Mouse (Mus musculus) forebrain, embryonic 16.5 days (tissue): ENCODE results near the gene Tmod2. TPM values are rescaled to one million over a fixed set of nuclear protein-coding genes. Genes with fewer than 3 reads are reported as not detected.
A peak's percentile ranks its signal among the peaks of the same experiment; 100 is the strongest.
"Not testable (repeated sequence)": the region's sequence is repeated elsewhere in the genome, so short reads cannot be mapped to it uniquely, and the experiment has no call there.

Experiments
- ATAC-seq: fragments of 200-750 bp; cut with Nextera tagmentation; 2 replicates; pipeline ENCODE4 v1.8.0; 2017; ENCODE audit warnings: mild to moderate bottlenecking, moderate library complexity
- H3K27ac ChIP-seq: fragments of 300-500 bp; sonication (generic); 2 replicates; pipeline ENCODE4 v1.5.1; 2014; ENCODE audit warnings: low read length, control low read depth
- H3K27me3 ChIP-seq: fragments of 300-500 bp; sonication (generic); replicated peaks from 2 replicates; pipeline ENCODE4 v1.6.1; 2014; ENCODE audit warnings: low read length; ENCODE audit not compliant: control insufficient read depth, insufficient read depth
- H3K36me3 ChIP-seq: fragments of 300-500 bp; sonication (generic); 2 replicates; pipeline ENCODE4 v1.6.1; 2014; ENCODE audit not compliant: control insufficient read depth, insufficient read depth
- H3K4me1 ChIP-seq: fragments of 300-500 bp; sonication (generic); replicated peaks from 2 replicates; pipeline ENCODE4 v1.6.1; 2014; ENCODE audit warnings: low read length; ENCODE audit not compliant: control insufficient read depth, insufficient read depth
- H3K4me2 ChIP-seq: fragments of 300-500 bp; sonication (generic); 2 replicates; pipeline ENCODE4 v1.6.1; 2014; ENCODE audit warnings: mild to moderate bottlenecking, low read length, control low read depth
- H3K4me3 ChIP-seq: fragments of 300-500 bp; sonication (generic); replicated peaks from 2 replicates; pipeline ENCODE4 v1.5.1; 2014; ENCODE audit warnings: mild to moderate bottlenecking, low read length, control low read depth
- H3K9ac ChIP-seq: fragments of 300-500 bp; sonication (generic); replicated peaks from 2 replicates; pipeline ENCODE4 v1.6.1; 2014; ENCODE audit warnings: low read depth, low read length, control low read depth
- H3K9me3 ChIP-seq: fragments of 300-500 bp; sonication (generic); 2 replicates; pipeline ENCODE4 v1.6.1; 2016; ENCODE audit warnings: low read length; ENCODE audit not compliant: control insufficient read depth
- WGBS: fragments of 180-500 bp; shearing (Covaris S2); extraction: QIAGEN DNeasy Blood & Tissue Kit; methylation state at CpG from one replicate; pipeline ENCODE4 v1.1.7; 2014; 5-methylcytosine and 5-hydroxymethylcytosine counted together
- polyA plus RNA-seq: library from polyadenylated mRNA; unstranded; fragments of >200 nt; fragmentation: Nextera tagmentation; extraction: Ambion mirVana; gene quantifications from 2 replicates; pipeline ENCODE4 v1.2.1, GENCODE M21; 2015

Gene Tmod2
- 252 and 274 TPM in 2 replicates for polyA plus RNA-seq

DNA sequence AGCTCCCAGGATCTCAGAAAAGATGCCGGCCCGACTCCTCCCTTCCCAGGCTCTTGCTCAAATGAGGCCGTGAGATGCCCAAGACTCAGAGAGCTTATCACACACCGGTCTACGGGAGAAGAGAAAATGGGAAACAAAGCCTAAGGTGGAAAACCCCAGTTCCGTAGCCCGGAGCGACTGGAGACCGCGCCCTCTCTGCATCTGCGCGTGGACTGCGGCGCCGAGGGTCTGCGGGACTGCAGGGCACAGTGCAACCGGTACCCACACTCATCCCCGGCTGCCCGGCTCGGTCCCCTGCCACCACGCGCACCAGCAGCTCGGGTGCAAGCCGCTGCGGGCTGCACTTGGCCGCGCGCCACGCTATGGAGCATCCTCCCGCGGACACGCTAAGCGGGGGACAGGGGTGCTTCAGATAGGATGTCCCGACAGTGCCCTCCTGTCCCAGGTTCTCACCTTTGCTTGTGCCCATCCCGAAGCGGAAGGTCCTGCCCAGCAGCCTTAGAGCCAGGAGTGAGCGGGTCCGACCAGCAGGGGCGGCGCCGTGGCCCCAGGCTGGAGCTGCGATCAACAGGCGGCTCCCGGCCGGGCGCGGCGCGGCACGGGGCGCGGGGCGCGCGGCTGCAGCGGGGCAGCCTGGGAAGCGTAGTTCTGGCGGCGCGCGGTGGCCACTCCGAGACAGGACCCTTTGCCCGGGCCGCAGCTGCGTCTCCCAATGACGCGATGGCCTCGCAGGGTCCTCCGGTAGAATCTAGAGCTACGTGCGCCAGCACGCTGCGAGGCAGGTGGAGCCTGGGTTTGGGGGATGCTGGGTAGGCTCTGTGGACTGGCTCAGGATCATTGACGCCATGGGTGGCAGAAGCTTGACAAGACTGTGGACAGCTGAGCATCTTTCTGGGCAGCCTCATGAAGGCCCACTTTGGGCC is at the start of gene Tmod2:
TSS of gene Tmod2 (minus strand) at position 755 of the 923 bp plus-strand sequence.
- Histone ChIP-seq H3K4me2 (peak within 1 kb of the TSS; percentile 68), H3K9ac (peak within 1 kb of the TSS; percentile 92), H3K36me3 (no peaks in the 10 kb centered on the region), H3K9me3 (no peaks in the 10 kb centered on the region), H3K27ac (peak within 1 kb of the TSS; percentile 90), H3K4me1 (peaks cover 12% of the 10 kb centered on the region), H3K4me3 (peak within 1 kb of the TSS; percentile 96), H3K27me3 (no peaks in the 10 kb centered on the region)
- ATAC-seq = peak; percentile 87
- under 1% methylated on average over 74 of the region's 74 CpGs for WGBS

DNA sequence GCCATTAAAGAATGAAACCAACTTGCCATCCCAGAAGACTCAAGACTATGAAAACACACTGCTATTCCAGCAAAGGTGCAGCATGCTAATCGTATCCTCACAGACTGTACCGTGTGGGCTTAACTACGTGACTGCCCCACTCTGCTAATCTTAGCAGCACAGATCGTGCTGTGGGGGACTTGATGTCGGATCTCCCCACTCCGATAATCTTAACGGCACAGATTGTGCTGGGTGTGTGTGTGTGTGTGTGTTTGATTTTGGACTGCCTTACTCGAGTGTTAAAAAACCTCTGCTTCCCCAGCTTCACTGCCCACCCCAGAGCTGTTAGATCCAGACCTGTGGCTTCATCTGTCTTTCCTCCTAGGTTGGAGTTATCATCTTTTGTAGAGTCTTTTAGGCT is 49.8 kb upstream of the Tmod2 start:
- 92% methylated on average over 8 of the region's 8 CpGs for WGBS
- Histone ChIP-seq H3K4me2 (no peak overlapping the region), H3K4me3 (no peak overlapping the region), H3K27ac (no peak overlapping the region), H3K9me3 (no peaks in the 10 kb centered on the region), H3K36me3 (peaks cover 52% of the 10 kb centered on the region), H3K9ac (no peak overlapping the region), H3K27me3 (no peaks in the 10 kb centered on the region), H3K4me1 (no peaks in the 10 kb centered on the region)
- ATAC-seq = no peak

DNA sequence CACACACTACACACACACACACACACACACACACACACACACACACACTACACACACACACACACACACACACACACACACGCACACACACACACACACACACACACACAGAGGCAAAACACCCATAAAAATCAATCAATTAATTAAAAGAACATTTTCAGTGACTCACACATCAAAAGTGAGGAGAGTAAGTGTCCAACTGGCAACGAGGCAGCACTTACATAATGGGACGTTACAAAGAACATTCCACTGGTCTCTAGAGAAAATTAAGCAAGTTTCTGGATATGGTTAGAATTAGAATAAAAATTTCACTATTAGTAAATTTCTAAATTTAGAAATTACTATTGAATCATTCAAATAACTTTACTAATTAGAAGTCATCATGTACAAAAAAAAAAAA is 45.3 kb upstream of the Tmod2 start:
- not testable (repeated sequence) for H3K27ac ChIP-seq, H3K4me3 ChIP-seq, H3K9me3 ChIP-seq, ATAC-seq, H3K4me2 ChIP-seq, H3K9ac ChIP-seq, H3K27me3 ChIP-seq, H3K4me1 ChIP-seq
- WGBS = 89% methylated on average over 2 of the region's 3 CpGs
- H3K36me3 ChIP-seq = peaks cover 44% of the 10 kb centered on the region

DNA sequence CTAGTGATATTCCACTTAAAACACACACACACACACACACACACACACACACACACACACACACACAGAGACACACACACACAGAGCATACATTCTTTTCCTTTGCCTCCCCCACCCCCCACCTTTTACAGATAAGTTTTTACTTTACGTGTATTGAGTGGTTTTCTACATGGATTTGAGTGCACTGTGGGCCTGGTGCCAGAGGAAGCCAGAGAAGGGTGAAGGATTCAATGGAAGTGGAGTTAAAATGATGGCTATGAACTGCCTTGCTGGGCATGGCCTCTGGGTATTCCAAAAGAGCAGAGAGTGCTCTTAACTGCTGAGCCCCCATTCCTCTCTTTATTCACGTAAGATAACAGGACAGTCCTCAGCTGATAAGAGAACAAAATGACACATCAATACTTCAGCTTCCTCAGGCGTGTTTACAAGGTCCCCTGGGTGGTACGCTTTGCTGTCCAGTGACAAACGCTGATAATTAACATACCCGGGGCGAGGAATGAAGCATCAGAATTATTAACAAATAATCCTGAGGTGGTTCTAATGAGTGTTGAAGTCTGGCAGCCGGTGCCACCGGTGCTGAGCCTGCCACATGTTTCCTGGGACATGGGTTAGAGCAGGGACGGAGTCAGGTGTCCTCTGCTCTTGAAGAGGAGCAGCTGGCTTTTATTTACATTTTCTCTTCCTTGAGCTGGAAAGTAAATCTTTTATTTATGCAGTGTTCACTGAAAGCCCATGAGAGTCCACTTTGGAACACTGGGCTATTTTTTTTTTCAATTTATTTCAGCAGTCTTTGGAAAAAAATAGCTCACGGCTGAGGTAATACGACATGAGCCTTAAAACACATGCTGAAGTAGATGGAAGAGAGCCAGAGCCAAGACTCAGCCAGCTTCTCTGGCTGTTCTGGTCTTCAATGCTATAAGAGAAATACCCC is 43.1 kb upstream of the Tmod2 start:
- Histone ChIP-seq H3K4me1 (peaks cover 2% of the 10 kb centered on the region; the same call in 1 of the 2 replicates), H3K9ac (no peak overlapping the region), H3K4me3 (no peak overlapping the region), H3K4me2 (no peak overlapping the region), H3K9me3 (no peaks in the 10 kb centered on the region), H3K27me3 (no peaks in the 10 kb centered on the region), H3K36me3 (peaks cover 44% of the 10 kb centered on the region), H3K27ac (no peak overlapping the region)
- no peak for ATAC-seq
- WGBS = 61% methylated on average over 12 of the region's 12 CpGs

DNA sequence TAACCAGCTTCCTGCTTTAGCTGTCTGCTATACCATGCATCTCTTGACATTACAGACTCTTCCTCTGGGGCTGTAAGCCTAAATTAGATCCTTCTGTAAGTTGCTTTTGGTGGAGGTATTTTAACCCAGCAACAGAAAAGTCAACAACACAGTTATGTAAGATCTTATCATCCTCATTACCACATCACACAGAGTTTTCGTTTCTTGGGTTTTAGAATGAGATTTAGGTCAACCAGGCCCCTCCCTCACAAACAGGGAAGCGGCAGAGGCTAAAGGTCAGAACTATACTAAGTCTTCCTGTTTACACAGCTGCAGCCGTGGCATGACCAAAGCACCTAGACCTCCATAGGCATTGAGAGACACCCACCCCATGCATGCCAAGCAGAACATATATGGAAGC is 34.3 kb upstream of the Tmod2 start:
- no peaks in the 10 kb centered on the region for H3K27me3 ChIP-seq
- WGBS = 85% methylated on average over 3 of the region's 3 CpGs
- peaks cover 2% of the 10 kb centered on the region for H3K9me3 ChIP-seq
- no peak overlapping the region for H3K4me2 ChIP-seq
- no peak overlapping the region for H3K4me3 ChIP-seq
- ATAC-seq = no peak
- H3K36me3 ChIP-seq = peaks cover 38% of the 10 kb centered on the region
- no peaks in the 10 kb centered on the region for H3K4me1 ChIP-seq
- H3K9ac ChIP-seq = no peak overlapping the region
- H3K27ac ChIP-seq = no peak overlapping the region

DNA sequence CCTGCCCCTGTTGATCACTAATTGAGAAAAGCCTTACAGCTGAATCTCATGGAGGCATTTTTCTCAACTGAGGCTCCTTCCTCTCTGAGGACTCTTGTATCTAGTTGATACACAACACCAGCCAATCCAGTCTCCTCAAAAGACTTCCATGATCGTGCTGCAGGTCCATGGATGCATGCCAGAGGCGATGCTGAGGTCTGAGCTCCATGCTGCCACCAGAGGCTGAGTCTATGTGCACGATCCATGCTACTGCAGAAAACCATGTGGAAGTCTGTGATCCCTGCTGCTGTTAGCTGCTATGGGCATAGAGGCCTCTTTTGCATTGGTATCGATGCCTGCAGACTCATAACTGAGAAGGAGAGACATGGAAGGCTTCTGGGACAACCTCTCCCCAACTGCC is 23.1 kb upstream of the Tmod2 start:
- H3K36me3 ChIP-seq = 0 out of 2 replicates have a peak, but pooled peaks cover 3% of the 10 kb centered on the region
- H3K9ac ChIP-seq = no peak overlapping the region
- H3K27me3 ChIP-seq = no peaks in the 10 kb centered on the region
- ATAC-seq = no peak
- no peaks in the 10 kb centered on the region for H3K9me3 ChIP-seq
- H3K4me2 ChIP-seq = no peak overlapping the region
- H3K27ac ChIP-seq = no peak overlapping the region
- H3K4me1 ChIP-seq = no peaks in the 10 kb centered on the region
- 76% methylated on average over 4 of the region's 4 CpGs for WGBS
- no peak overlapping the region for H3K4me3 ChIP-seq

DNA sequence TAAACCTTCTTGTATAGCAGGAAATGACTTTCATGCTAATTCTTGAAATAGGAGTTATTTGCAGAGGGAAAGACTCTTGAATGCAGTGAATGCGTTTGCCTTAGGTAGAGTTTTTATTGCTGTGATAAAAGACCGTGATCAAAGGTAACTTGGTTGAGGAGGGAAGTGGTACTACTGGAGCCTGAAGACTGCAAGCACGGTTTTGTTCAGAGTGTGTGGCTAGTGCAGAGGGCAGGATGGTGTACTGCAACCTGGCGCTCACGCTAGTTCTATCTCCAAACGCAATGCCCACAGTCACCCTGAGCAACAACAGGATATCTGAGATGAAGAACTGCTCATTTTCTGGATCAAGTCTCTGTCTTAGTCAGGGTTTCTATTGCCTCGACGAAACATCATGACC is 22.5 kb upstream of the Tmod2 start:
- no peak overlapping the region for H3K27ac ChIP-seq
- no peak overlapping the region for H3K4me3 ChIP-seq
- H3K9ac ChIP-seq = no peak overlapping the region
- no peak overlapping the region for H3K4me2 ChIP-seq
- ATAC-seq = no peak
- 96% methylated on average over 8 of the region's 8 CpGs for WGBS
- H3K9me3 ChIP-seq = no peaks in the 10 kb centered on the region
- no peaks in the 10 kb centered on the region for H3K4me1 ChIP-seq
- 0 out of 2 replicates have a peak, but pooled peaks cover 3% of the 10 kb centered on the region for H3K36me3 ChIP-seq
- no peaks in the 10 kb centered on the region for H3K27me3 ChIP-seq

DNA sequence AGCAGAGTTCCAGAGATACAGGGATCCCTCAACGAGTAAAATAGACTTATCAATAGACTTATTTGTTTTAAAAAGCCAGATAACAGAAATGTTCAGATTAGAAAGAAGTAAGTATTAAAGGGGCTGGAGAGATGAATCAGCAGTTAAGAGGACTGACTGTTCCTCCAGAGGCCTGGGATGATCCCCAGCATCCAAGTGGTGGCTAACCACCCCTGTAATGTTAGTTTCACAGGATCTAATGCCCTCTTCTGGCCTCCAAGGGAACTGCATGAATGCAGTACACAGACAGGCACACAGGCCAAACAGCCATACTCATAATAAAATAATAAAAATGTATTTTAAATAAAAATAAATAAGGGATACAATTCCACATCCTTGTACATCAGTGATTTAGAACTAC is 21.8 kb upstream of the Tmod2 start:
- 24% methylated on average over 1 of the region's 1 CpGs for WGBS
- Histone ChIP-seq H3K36me3 (0 out of 2 replicates have a peak, but pooled peaks cover under 1% of the 10 kb centered on the region), H3K4me2 (no peak overlapping the region), H3K27ac (no peak overlapping the region), H3K4me1 (no peaks in the 10 kb centered on the region), H3K27me3 (no peaks in the 10 kb centered on the region), H3K4me3 (no peak overlapping the region), H3K9me3 (no peaks in the 10 kb centered on the region), H3K9ac (no peak overlapping the region)
- no peak for ATAC-seq

DNA sequence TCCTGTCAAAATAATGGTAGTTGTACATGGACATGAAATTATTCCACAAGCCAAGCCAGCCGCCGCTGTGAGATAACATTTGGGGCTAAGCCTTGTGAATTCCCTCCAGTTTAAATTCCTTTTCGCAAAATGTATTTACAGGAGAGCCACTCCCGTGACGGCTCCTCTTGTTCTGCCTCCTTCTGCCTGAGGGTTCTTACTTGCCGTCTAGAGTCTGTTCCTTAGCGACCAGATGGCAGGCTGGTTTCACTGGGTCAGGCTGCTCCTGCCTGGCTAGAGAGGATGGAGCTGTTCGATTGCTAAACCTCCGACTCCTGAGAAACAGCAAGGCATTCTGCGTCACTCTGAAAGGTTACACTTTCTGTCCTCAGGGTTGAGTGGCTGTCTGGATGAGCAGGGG is 21.0 kb upstream of the Tmod2 start:
- Histone ChIP-seq H3K4me3 (no peak overlapping the region), H3K27ac (no peak overlapping the region), H3K9me3 (no peaks in the 10 kb centered on the region), H3K36me3 (no peaks in the 10 kb centered on the region), H3K4me2 (no peak overlapping the region), H3K27me3 (no peaks in the 10 kb centered on the region), H3K4me1 (no peaks in the 10 kb centered on the region), H3K9ac (no peak overlapping the region)
- WGBS = 54% methylated on average over 10 of the region's 10 CpGs
- ATAC-seq = no peak
